Mouse (Mus musculus) G1E (cell line): Measurements from ENCODE around the gene Bmf. TPM values are rescaled to one million over a fixed set of nuclear protein-coding genes. Genes with fewer than 3 reads are reported as not detected.

Experiments used
- ATAC-seq: 2 replicates; pipeline ENCODE4 v1.8.0; 2016; ENCODE audit warnings: mild to moderate bottlenecking; ENCODE audit not compliant: insufficient number of reproducible peaks, poor library complexity, low FRiP score, severe bottlenecking; ENCODE audit errors: extremely low read depth
- DNase-seq: peaks from one replicate; pipeline ENCODE4 v3.0.0; 2012; ENCODE audit warnings: low spot score
- H3K27me3 ChIP-seq: 2 replicates; pipeline ENCODE4 v1.6.1; 2012; ENCODE audit warnings: mild to moderate bottlenecking, low read length, inconsistent platforms; ENCODE audit not compliant: insufficient read depth
- H3K36me3 ChIP-seq: replicated peaks from 2 replicates; pipeline ENCODE3; 2012; ENCODE audit warnings: mild to moderate bottlenecking, inconsistent platforms
- H3K4me1 ChIP-seq: 2 replicates; pipeline ENCODE4 v1.6.1; 2012; ENCODE audit warnings: low read depth, low read length, inconsistent platforms, mixed read lengths; ENCODE audit not compliant: insufficient read depth
- H3K4me3 ChIP-seq: 2 replicates; pipeline ENCODE4 v1.5.1; 2012; ENCODE audit warnings: low read depth, mild to moderate bottlenecking, inconsistent platforms, low read length, moderate library complexity, mixed read lengths
- H3K9me3 ChIP-seq: replicated peaks from 2 replicates; pipeline ENCODE4 v1.6.1; 2012; ENCODE audit warnings: inconsistent platforms
- CTCF ChIP-seq: IDR thresholded peaks from 2 replicates; pipeline ENCODE4 v1.5.1; 2012; ENCODE audit warnings: low read depth, low read length, inconsistent platforms, mixed read lengths
- GATA1 ChIP-seq: IDR thresholded peaks from 2 replicates; pipeline ENCODE4 v1.6.1; 2012; ENCODE audit warnings: borderline replicate concordance, low read length, inconsistent platforms, mixed read lengths
- GATA2 ChIP-seq: IDR thresholded peaks from 2 replicates; pipeline ENCODE4 v1.6.1; 2012; ENCODE audit warnings: low read depth, low read length, inconsistent platforms, borderline replicate concordance
- POLR2AphosphoS5 ChIP-seq: IDR thresholded peaks from 2 replicates; pipeline ENCODE4 v1.6.1; 2012; ENCODE audit warnings: low read depth, low read length, inconsistent platforms; ENCODE audit not compliant: insufficient replicate concordance
- TAL1 ChIP-seq: conservative IDR thresholded peaks from 2 replicates; pipeline ENCODE4 v1.6.1; 2012; ENCODE audit warnings: low read depth, low read length, inconsistent platforms, mixed read lengths
- polyA plus RNA-seq: library from polyadenylated mRNA; stranded (reverse); fragments of >175 nt; gene quantifications from 2 replicates; pipeline ENCODE4 v1.2.3, GENCODE M21; 2012
- total RNA-seq, 2 experiments: library from RNA; stranded (forward) in 1 of 2; stranded (reverse) in 1 of 2; fragments of 200-1000 nt in 1 of 2; fragments of >200 nt in 1 of 2; fragmentation: Nextera tagmentation in 1 of 2; gene quantifications; 2 replicates each; pipeline ENCODE4 v1.2.3; 2014 to 2017

Gene Bmf
- total and polyA plus RNA-seq, 3 experiments, result 0.16 TPM; not detected in 2

DNA sequence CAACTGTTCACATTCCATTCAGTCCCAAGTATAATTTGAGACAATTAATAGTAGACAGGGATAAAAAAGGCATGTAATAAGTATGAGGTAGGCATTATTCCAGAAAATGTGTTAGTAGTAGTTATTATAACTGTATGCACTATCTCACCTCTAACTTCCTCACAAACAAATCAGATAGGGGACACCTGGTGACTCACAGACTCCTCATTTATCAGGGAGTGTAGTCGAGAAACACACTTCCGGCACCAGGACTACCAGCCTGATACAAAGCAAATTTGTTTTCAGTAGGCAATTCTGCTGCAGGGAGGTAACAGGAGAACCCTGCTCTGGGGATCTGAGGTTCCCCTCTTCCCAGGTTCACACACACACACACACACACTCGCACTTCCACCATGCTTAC, 23.6 kb upstream of the Bmf start:
- Histone ChIP-seq H3K36me3 (no peaks in the 10 kb centered on the region), H3K27me3 (peaks cover 14% of the 10 kb centered on the region; the same call in 1 of the 2 replicates), H3K4me1 (no peaks in the 10 kb centered on the region), H3K4me3 (no peak overlapping the region), H3K9me3 (no peaks in the 10 kb centered on the region)
- DNase-seq (no peak), ATAC-seq (no peak)
- TF ChIP-seq TAL1 (no peak), GATA2 (no peak), CTCF (no peak), POLR2AphosphoS5 (no peak), GATA1 (no peak)

- Histone ChIP-seq H3K9me3 (no peaks in the 10 kb centered on the region), H3K4me1 (no peaks in the 10 kb centered on the region), H3K4me3 (no peak overlapping the region), H3K36me3 (no peaks in the 10 kb centered on the region), H3K27me3 (peaks cover 14% of the 10 kb centered on the region; the same call in 1 of the 2 replicates)
- ATAC-seq, result no peak
- no peak for DNase-seq
- no peak for TF ChIP-seq GATA1
- TF ChIP-seq CTCF, result no peak
- TF ChIP-seq POLR2AphosphoS5, result no peak
- TF ChIP-seq GATA2, result no peak
- TF ChIP-seq TAL1, result no peak
Observed at GRCm38 (mm10) chr2:118572183-118572836, 22.8 kb upstream of the Bmf start.

GRCm38 (mm10) chr2:118570939-118571338, 21.5 kb upstream of the Bmf start:
- Histone ChIP-seq H3K27me3 (peaks cover 14% of the 10 kb centered on the region; the same call in 1 of the 2 replicates), H3K4me1 (no peaks in the 10 kb centered on the region), H3K36me3 (no peaks in the 10 kb centered on the region), H3K4me3 (no peak overlapping the region), H3K9me3 (no peaks in the 10 kb centered on the region)
- TF ChIP-seq POLR2AphosphoS5, result no peak
- DNase-seq (no peak), ATAC-seq (no peak)

DNA sequence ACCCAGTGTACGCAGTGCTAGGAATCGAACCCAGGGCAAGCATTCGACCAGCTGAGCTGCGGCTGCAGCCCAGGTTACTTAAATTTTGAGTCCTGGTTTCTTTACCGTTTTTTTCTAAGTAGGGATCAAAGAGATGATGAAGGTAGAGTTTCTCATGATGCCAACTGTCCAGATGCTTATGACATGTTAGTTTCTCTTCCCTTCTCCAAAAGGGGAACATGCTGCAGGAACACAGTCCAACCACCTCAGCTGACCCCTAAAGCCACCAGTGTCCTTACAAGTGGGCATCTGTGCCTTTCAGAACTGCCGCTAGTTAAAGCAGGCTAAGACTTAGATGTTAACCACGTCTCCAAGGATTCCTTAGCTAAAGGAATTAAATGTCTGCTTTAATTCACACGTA, 17.7 kb upstream of the Bmf start:
- DNase-seq (no peak), ATAC-seq (no peak)
- no peaks in the 10 kb centered on the region for H3K36me3 ChIP-seq
- TF ChIP-seq GATA1 (no peak), CTCF (no peak), GATA2 (no peak), POLR2AphosphoS5 (no peak), TAL1 (no peak)
- H3K4me3 ChIP-seq, result no peak overlapping the region
- H3K4me1 ChIP-seq, result no peaks in the 10 kb centered on the region
- H3K9me3 ChIP-seq, result no peaks in the 10 kb centered on the region
- H3K27me3 ChIP-seq, result peaks cover 7% of the 10 kb centered on the region; the same call in 1 of the 2 replicates

DNA sequence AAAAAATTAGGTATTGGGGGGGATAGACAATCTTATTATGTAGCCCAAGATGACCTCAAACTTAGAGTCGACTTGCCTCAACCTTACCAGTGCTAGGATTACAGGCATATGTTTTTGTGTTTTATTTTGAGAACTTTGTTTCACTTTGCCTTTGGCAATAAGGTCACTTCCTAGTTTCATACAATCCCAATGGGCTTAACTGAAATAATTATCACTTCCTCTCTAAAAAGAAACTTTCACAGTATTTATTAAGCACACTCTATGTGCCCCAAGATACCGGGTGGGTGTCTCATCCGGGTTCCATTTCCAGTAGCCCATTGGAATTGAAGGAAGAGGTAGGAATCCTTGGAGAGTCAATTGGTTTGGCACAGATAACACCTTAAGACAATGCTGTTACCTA, 12.9 kb upstream of the Bmf start:
- Histone ChIP-seq H3K36me3 (no peaks in the 10 kb centered on the region), H3K27me3 (no peaks in the 10 kb centered on the region), H3K4me3 (no peak overlapping the region), H3K4me1 (no peaks in the 10 kb centered on the region), H3K9me3 (no peaks in the 10 kb centered on the region)
- TF ChIP-seq TAL1, result no peak
- no peak for TF ChIP-seq CTCF
- TF ChIP-seq GATA1, result no peak
- no peak for TF ChIP-seq GATA2
- no peak for TF ChIP-seq POLR2AphosphoS5
- no peak for DNase-seq
- no peak for ATAC-seq

DNA sequence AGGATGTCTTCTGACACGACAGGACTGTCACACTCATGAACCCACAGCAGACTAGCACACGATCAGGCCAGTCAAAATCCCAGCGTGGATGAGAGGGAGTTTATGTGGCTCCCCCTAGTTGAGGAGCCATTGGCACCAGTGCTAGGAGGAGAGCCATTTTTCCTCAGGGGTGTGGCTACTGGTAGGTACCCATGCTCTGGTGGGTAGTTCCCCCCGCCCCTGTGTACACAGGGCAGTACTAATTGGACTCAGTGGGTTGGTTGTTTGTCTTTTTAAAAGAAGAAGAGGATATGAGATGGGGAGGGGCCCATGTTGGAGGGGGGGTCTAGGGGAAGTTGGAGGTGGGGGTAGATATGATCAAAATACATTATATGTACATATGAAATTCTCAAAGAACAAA, 12.5 kb upstream of the Bmf start:
- Histone ChIP-seq H3K4me1 (no peaks in the 10 kb centered on the region), H3K36me3 (no peaks in the 10 kb centered on the region), H3K9me3 (no peaks in the 10 kb centered on the region), H3K4me3 (no peak overlapping the region), H3K27me3 (no peaks in the 10 kb centered on the region)
- DNase-seq, result no peak
- TF ChIP-seq GATA2 (no peak), TAL1 (no peak), POLR2AphosphoS5 (no peak), CTCF (no peak), GATA1 (no peak)
- ATAC-seq, result no peak
